Mouse (Mus musculus): Measurements from ENCODE around the gene Tnr.

The Tnr gene

DNA sequence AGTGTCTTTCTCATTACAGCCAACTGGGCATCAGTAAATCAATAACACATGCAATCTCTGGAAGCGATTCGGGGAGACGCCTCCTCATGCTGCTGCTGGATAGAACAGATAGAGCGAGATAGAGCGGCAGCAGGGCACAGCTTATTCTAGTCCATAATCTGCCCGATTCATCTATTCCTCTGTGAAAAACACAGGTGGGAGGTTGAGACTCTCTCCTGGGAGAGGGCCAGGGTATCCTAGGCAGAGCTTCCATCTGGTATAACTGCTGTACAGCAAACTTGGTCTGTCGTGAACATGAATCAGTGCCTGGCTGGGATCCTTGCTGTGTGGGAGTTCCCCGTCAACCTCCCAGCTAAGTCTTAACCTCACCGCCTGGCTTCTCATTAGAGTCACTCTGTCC, 193.4 kb downstream of the Tnr start:
- no peak for DNase-seq (ENCODE audit: low spot score)

DNA sequence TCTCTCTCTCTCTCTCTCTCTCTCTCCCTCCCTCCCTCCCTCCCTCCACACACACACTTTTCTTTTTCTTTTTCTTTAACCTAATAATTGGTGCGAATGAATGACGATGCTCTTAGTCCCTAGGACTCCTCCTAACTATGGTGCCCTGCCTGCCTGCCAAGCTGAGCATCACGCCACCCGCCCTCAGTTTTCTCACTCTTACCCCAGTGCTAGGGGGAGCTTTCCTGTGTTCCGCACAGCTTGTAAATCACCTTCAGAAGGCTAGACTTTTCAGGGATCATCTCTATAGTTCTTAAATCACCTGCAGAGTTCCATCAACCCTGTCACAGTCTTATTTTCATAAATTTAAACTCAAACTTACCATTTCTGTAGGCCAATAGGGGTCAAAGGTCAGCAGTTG, 200.2 kb downstream of the Tnr start:
- DNase-seq (ENCODE audit: low spot score) = no peak

DNA sequence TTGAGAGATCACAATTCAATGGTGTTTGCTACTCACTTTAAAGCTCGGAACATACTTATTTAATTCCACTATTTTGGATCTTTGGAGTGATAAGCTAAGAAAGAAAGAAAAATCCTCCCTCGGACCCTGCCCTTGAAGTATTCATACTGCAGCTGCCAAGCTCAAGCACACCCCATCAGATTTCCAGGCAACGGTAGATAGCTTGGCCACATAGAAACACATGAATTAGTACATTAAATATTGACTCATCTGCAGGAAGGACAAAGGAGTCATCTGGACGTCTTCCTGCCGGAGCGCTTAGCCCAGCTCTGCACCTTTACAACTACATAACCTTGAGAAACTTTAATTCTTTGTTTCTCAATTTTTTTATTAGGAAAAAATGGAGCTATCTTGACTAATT, 205.7 kb downstream of the Tnr start:
- no peak for DNase-seq (ENCODE audit: low spot score)

DNA sequence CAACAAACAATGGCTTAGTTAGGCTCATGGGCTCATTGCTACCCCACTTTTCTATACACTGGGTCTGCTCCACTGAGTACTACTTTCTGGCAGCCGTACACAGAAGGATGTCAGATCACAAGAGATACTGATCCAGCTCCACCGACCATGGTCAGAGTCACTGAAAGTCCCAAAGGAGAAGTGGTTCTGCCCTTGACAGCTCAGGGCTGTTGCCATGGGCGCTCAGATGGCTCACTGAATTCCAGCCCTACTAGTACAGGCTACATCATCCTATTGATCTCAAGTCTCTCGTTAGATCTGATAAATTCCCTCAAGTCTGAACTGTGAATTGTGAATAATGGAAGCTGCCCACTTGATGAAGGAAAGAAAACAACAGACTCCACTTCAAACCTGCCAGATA, 207.3 kb downstream of the Tnr start:
- no peak for DNase-seq (ENCODE audit: low spot score)

DNA sequence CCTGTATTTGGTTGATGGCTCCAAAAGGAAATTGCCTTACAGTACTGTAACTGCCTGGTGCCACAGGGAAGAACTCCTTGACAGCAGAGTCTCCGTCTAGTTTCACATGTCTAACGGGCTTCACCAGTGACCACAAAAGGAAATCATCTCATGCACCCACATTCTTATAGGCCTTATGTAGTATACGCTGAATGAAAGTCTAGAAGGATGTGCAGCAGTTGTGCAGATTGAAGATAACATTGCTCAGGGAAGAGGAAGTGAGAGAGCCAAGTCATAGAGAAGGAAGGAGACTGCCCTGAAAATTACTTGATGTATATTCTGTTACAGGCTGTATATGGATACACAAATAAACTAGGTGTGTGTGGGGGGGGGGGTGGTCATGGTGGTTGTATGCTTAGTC, 211.5 kb downstream of the Tnr start:
- no peak for DNase-seq (ENCODE audit: low spot score)

DNA sequence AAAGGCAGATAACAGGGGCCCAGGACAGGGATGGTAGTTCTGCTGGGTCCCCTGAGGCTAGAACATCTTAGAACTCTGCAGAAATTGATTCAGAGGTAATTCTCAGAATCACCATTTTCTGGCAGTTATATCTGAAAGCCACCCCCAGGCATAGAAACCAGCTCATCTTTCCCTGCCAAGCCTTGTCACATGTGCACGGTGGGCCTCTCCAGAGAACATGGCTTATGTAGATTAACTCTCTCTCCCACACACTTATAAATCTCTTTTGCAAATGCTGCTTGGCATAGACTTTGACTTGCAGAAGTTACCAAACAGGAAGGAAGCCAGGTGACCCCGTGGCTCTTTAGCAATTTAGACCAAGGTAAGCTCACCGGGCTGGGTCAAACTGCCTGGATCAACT, 215.9 kb downstream of the Tnr start:
- DNase-seq (ENCODE audit: low spot score) = no peak

DNA sequence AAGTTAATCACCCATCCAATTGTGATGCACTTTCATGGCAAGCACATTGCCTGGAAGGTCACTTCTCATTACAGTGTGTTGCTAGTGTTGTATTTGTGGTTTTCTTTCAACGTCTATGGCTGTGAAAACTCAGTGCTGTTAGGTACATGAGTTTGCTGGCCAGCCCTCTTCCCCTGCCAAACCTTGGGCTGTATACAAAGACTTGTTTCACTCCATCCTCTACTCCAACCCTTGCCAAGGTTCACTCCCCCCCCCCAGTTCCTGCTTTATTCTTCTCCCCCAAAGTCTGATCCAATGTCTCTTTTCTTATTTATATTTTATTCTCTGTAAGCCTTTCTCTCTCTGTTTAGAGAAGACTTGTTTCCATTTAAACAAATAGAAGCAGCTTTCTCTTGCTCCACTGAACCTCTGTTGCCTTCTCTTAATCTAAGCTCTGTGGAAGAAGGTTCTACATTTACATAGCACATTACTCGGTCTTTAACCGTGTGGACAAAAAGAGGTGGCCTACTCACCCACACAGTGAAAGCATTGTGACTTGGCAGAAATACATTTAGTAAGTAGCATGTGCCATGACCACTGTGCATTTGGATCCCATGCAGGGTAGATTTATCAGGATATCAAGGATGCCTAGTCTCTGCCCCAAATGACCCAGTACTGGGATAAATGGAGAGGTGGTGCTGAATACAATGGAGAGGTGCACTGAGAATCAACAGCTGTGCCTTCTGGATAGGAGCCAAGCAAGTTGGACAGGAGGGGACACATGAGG, 217.9 kb downstream of the Tnr start:
- no peak for DNase-seq (ENCODE audit: low spot score)

DNA sequence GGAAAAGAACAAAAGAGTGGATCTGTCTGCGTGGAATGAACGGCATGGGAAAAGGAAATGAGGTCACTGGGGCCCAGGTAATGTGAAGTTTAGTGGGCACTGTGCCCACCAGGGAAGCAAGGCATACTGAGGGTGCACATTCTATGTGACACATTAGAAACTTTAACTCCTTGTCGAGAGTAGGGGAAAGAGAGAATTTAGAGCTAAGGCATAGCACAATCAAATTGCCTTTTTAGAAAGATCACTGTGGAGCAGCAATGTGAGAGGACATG, 218.4 kb downstream of the Tnr start:
- DNase-seq (ENCODE audit: low spot score) = no peak

DNA sequence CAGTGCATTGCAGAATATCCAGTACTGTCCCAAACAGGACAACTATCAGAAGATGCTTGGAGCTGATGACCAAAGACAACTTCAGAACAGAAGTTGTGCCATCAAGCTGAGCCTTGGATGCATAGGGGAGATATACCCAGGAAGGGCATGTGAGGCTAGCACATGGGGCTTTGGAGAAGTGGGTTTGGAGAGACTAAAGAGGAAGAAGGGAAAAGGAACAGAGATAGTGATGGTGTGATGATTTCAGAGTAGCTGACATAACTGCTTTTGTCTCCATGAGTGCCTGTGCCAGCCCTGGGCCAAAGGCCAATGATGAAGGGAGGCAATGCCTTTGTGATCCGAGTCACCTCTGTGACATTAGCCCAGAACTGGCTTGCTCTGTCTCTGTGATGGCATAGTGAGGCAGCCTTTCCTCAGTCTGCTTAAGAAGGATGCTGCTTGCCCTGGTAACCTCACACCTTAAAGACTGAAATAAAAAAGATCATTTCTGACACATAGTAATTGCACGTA, 220.2 kb downstream of the Tnr start:
- no peak for DNase-seq (ENCODE audit: low spot score)

DNA sequence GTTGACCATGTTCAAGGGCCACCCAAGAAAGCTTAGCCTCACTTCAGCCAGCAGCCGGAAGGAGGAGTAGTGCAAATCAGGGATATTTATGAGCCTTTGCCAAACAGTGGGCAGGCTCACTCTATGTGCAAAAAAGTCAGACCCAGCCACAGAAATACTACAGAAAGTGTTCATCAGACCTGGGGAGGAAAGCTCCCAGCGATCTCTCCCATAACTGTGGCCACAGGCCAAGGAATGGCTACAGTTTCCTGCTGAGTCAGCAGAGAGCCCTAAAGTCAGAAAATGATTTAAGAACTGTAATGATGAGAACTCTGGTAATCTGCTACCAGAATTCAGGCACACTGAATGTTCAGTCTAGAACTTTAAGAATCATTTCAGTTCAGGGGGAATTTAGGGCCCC, 221.7 kb downstream of the Tnr start:
- DNase-seq (ENCODE audit: low spot score) = no peak

DNA sequence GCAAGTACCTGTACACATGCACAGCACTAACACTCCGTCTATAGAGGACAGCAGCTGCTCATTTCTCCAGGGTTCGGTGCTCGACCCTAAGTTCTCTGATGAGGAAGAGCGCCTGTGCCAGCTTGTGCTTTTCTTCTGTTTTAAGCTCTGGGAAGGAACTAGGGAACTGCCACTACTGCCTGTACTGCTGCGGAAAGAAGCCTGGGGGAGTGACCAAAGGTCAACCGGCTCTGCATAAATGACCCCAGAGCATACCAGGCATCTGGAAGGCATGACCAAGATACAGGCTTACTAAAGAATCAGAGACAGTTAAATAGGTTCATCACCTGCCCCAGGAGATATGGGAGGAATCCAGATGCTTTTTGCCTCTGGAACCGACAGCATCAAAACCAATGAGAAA, 224.4 kb downstream of the Tnr start:
- no peak for DNase-seq (ENCODE audit: low spot score)

DNA sequence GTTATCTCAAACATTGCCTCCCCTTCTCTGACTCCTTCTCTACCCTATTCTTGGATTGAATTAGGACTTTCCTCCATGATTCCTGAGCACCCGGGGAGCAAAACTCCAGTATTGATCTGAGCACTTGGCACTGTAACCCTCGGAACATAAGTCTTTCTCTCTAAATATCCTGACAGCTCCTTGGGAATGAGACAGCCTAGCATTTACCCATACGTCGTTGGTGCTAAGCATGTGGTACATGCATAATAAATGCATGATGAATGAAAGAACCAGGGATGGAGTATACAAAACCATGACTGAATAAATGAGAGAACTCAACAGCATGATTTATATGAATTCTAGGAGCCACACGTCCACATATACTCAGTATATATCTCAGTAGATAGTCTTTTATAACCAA, 226.8 kb downstream of the Tnr start:
- DNase-seq (ENCODE audit: low spot score) = no peak

DNA sequence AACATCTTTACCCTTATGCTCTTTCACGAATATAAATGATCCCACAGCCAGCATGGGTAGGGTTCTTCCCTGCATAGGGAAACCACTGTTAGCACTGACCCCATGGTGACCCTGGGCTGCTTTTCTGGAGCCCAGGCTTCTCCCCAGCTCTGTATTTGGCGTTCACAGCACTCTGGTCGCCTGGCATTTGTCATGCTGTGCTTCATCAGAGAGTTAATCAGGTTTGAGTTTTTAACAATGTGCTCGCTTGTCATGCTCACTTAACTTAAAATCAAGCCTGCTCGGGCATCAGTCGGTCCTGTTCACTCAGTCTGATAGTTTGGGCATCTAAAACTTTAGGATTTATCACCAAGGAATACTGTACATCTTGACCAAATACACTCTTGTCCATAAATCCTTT, 227.3 kb downstream of the Tnr start:
- no peak for DNase-seq (ENCODE audit: low spot score)

DNA sequence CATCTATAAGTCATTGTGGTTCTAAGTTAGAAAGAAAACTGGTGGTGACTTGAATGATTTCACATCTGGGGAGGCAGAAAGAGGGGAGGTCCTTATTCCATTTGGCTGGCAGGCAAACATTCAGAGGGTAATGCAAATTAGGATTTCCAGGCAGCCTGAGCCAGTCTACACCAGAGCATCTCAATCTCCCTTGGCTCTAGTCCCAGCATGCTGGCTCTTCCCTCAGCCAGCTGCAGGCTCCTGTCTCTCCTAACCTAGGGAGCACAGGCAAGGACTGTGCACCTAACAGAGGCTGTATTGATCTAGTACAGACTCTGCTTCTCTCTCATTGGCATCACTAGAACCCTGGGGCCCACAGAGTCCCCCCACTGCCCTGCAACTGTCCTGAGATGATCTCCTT, 237.4 kb downstream of the Tnr start:
- no peak for DNase-seq (ENCODE audit: low spot score)

DNA sequence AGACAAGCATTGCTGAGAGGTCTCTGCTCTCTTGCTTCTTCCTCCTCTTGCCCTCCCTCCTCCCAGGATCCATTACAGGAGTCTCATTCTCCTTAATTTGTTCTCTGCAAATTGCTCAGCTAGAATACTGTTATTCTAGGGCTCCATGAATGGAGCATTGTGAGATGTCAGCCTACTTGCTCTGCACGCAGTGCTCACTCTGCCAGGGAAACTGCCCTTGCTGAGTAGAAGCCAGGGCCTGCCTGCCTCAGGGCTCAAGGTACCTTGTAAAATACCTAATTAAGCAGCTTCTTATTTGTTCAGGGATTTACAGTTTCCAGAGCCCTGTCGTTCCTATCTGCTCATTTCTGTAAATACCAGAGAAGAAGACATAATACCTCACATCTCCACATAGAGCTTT, 240.3 kb downstream of the Tnr start:
- no peak for DNase-seq (ENCODE audit: low spot score)

DNA sequence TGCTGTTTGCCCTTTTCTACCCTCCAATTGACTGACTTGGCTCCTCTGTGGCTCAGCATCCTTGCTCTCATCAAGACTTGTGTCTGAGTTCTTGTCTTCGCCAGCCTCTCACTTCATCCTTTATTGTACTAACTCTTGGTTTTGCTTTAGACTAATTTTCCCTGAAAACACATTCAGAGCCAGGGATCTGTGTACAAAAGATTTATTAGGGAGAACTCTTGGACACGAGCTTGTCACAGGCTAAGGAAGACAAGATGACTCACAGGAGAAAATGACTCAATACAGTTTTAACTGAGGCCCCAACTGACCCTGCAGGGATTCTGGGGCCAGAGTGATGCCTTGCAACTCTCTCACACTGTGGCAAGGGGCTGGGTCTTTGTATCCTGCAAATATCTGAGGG, 241.3 kb downstream of the Tnr start:
- DNase-seq (ENCODE audit: low spot score) = no peak

DNA sequence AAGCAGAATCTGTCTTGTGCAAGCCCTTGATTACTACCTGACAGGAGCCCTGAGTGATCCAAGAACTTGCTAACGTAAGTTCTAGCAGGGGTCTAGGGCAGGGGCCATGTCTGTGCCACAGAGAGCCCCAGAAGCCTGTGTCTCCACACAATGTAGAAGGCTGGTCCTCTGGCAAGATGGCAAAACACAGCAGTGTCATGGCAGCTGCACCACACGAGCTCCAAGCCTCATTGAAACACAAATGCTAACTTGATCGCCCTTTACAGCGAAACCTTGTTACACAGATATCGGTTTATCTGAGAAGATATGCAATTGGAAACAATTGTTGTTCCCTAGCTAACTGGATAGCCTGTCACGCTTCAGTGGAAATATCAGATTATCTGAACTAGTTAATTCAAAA, 246.4 kb downstream of the Tnr start:
- no peak for DNase-seq (ENCODE audit: low spot score)

DNA sequence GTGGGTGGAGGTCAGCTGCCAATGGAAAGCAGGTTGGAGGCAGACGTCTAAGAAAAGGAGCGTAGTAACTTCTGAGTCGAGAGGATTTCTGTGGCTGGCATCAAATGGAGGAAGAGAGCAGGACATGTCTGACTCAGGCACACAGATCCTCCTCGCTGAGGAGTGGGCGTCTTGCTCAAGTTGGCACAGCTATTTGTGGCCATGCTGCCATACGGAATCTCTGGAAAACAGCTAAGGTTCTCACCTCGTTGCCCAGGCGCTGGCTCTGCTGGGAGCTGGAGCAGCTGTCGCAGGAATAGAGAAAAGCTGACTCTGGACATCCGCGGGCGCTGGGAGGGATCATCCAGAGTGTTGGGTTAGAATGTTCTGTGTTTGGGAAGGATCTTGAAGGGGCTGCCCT, 250.1 kb downstream of the Tnr start:
- no peak for DNase-seq (ENCODE audit: low spot score)

DNA sequence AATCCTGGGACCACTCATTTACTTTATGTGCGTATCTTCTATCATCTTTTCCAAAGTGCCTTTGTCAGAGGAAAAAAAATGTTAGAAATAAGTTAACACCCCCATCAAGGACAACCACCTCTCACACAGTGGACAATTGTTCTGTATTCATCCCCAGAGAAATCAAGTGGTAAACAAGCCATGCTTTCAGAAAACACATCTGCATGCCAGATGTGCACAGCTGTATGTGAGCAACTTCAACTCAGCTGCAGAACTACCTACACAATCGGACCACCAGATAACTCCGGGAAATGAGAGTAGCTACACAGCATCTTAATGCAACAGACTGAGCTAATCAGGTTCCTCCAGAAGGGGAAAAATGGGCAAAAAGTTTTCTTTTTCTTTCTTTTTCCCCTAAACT, 251.6 kb downstream of the Tnr start:
- no peak for DNase-seq (ENCODE audit: low spot score)

DNA sequence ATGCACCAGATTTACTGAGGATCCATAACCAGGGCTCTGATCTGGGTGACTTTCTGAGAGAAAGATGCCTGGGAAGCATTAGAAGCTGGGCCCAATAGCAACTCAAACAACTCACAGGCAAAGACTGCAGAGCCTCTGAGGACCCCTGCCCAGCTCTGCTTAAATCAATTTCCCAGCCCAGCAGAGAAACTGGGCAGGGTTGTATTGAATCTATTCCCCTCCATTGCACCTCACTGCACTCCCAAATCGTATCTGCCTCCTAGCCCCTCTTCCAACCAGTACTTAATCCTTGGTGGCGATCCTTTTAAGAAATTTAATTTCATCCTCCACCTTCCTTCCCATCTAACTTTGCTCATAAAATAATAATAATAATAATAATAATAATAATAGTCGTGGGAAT, 253.5 kb downstream of the Tnr start:
- no peak for DNase-seq (ENCODE audit: low spot score)

DNA sequence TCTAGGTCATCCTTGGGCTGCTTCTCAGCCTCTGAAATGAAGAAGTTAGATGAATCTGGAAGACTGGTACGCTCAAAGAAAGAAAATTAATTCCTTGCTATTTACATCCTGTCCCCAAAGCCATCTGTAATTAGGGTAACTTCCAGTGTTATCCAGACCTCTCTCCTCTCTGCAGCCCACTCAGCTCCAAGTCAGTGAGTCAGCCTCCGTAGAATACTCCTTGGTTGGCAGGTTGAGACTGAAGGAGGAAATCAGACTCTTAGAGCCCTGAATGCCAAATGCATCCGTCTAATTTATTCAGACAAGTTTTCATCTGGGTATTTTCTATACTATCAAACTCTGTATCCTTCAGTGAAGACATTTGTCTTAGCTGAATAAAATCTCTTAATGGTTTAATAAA, 255.9 kb downstream of the Tnr start:
- DNase-seq (ENCODE audit: low spot score) = no peak

DNA sequence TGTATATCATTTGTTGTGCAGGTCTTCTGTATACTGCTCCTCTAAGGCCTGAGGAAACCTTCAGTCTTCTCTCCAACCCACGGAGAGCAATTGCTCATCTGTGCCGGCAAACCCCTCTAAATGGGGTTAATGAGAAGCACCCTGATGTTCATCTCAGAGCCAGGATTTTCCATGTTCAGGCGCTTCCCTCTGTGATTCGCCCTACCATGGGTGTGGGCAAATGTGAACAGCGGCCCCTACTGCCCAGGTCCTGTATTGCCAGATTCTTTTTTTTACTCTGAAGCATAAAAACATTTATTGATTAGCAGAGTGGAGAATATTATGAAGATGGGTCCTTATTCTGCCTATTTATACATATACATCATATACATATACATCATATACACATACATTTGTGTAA, 260.3 kb downstream of the Tnr start:
- DNase-seq (ENCODE audit: low spot score) = peak; percentile 62

DNA sequence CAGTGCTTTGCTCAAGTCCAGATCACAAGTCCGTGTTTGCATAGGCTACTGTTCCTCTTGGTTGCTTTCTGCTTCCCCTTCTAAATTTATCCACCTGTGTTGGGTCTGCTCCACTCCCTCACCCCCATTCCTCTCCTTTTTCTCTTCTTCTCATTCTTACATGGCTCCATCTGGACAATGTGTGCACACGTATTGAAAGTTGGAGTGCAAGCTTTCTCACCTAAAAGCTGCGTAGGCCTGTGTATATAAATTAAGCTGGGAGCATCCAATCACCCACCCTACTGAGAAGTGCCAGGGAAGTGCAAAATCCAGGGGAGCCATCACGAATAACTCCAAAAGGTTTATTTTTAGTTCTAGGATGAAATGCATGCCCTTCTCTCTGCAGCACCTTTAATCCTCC, 264.7 kb downstream of the Tnr start:
- no peak for DNase-seq (ENCODE audit: low spot score)

DNA sequence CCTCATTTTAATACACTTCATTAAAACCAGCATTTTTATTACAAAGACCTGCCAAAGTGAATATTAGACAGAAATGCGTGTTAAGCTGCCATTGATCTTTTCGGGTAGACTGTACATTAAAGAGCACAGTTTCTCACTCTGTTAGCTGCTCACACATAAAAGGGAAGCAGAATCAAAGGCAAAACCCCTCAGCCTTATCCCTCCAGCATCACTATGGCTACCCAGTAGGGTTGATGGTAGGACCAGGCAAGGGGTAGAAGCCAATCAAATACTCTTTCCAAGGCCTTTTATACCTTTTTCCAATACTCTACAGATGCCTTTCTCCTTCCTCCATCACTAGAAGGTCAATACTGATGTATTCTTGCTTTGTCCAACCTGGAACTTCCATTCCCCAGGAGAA, 269.0 kb downstream of the Tnr start:
- DNase-seq (ENCODE audit: low spot score) = no peak

DNA sequence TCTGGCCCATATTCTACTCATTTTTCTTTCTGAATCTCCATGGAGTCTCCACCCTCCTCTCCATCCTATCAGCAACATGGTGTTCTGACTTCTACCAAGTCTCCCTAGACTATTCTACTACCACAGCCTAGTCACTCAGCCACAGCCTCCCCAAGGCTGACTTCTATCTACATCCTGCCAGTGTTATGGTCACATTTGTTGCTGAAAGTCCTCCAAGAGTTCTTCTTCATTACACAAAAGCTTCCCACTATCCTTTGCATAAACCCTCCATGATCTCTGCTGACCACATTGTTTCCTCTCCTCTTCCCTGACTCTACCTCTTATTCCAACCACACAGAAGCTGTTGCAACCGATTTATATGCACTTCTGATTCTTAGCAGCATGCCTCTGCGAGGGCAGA, 272.5 kb downstream of the Tnr start:
- no peak for DNase-seq (ENCODE audit: low spot score)

Measured in testis, postnatal 10 days (tissue).